Mouse (Mus musculus) heart, adult 2 months (tissue): ENCODE data around the gene Slc39a11.

Experiments
- CTCF ChIP-seq: fragments of 200-600 bp; IDR thresholded peaks from 2 replicates; pipeline ENCODE4 v1.8.1; 2022; ENCODE audit warnings: antibody characterized with exemption, mild to moderate bottlenecking, moderate library complexity
- POLR2A ChIP-seq: fragments of 200-500 bp; IDR thresholded peaks from 2 replicates; pipeline ENCODE4 v1.6.1; 2011; ENCODE audit warnings: mild to moderate bottlenecking, low read depth, low read length, control low read depth; ENCODE audit not compliant: insufficient read depth

GRCm38 (mm10) chr11:113294518-113294917 lies 355.4 kb downstream of the Slc39a11 start:
- TF ChIP-seq CTCF (no peak), POLR2A (no peak)
